Mouse (Mus musculus) midbrain, embryonic 13.5 days (tissue): ENCODE measurements around the gene Kdelr1. TPM values are rescaled to one million over a fixed set of nuclear protein-coding genes. Genes with fewer than 3 reads are reported as not detected.
"Not testable (repeated sequence)": the region's sequence is repeated elsewhere in the genome, so short reads cannot be mapped to it uniquely, and the experiment has no call there.

Experiments used
- ATAC-seq: fragments of 200-750 bp; cut with Nextera tagmentation; 2 replicates; pipeline ENCODE4 v1.8.0; 2017; ENCODE audit warnings: mild to moderate bottlenecking, moderate TSS enrichment, moderate library complexity
- H3K27ac ChIP-seq: fragments of 300-500 bp; sonication (generic); 2 replicates; pipeline ENCODE4 v1.5.1; 2015; ENCODE audit warnings: inconsistent platforms, mild to moderate bottlenecking, moderate library complexity
- H3K27me3 ChIP-seq: fragments of 300-500 bp; sonication (generic); 2 replicates; pipeline ENCODE4 v1.6.1; 2015; ENCODE audit warnings: mild to moderate bottlenecking, inconsistent platforms
- H3K36me3 ChIP-seq: fragments of 300-500 bp; sonication (generic); 2 replicates; pipeline ENCODE4 v1.6.1; 2015; ENCODE audit warnings: mild to moderate bottlenecking, inconsistent platforms
- H3K4me1 ChIP-seq: fragments of 300-500 bp; sonication (generic); replicated peaks from 2 replicates; pipeline ENCODE4 v1.6.1; 2015; ENCODE audit warnings: inconsistent platforms
- H3K4me2 ChIP-seq: fragments of 300-500 bp; sonication (generic); replicated peaks from 2 replicates; pipeline ENCODE4 v1.6.1; 2015; ENCODE audit warnings: moderate library complexity, mild to moderate bottlenecking, inconsistent platforms
- H3K4me3 ChIP-seq: fragments of 300-500 bp; sonication (generic); replicated peaks from 2 replicates; pipeline ENCODE4 v1.5.1; 2015; ENCODE audit warnings: mild to moderate bottlenecking, inconsistent platforms
- H3K9ac ChIP-seq: fragments of 300-500 bp; sonication (generic); replicated peaks from 2 replicates; pipeline ENCODE4 v1.6.1; 2015; ENCODE audit warnings: mild to moderate bottlenecking, inconsistent platforms
- H3K9me3 ChIP-seq: fragments of 300-500 bp; sonication (generic); 2 replicates; pipeline ENCODE4 v1.6.1; 2016; ENCODE audit warnings: mild to moderate bottlenecking, inconsistent platforms
- WGBS: fragments of 180-500 bp; shearing (Covaris S2); methylation state at CpG from one replicate; pipeline ENCODE4 v1.1.7; 2015; 5-methylcytosine and 5-hydroxymethylcytosine counted together
- polyA plus RNA-seq: library from polyadenylated mRNA; unstranded; fragments of >200 nt; fragmentation: Nextera tagmentation; extraction: Ambion mirVana; gene quantifications from 2 replicates; pipeline ENCODE4 v1.2.1, GENCODE M21; 2015

Kdelr1 gene
- polyA plus RNA-seq, 1 experiment from 2014 or later = 44.8 TPM

DNA sequence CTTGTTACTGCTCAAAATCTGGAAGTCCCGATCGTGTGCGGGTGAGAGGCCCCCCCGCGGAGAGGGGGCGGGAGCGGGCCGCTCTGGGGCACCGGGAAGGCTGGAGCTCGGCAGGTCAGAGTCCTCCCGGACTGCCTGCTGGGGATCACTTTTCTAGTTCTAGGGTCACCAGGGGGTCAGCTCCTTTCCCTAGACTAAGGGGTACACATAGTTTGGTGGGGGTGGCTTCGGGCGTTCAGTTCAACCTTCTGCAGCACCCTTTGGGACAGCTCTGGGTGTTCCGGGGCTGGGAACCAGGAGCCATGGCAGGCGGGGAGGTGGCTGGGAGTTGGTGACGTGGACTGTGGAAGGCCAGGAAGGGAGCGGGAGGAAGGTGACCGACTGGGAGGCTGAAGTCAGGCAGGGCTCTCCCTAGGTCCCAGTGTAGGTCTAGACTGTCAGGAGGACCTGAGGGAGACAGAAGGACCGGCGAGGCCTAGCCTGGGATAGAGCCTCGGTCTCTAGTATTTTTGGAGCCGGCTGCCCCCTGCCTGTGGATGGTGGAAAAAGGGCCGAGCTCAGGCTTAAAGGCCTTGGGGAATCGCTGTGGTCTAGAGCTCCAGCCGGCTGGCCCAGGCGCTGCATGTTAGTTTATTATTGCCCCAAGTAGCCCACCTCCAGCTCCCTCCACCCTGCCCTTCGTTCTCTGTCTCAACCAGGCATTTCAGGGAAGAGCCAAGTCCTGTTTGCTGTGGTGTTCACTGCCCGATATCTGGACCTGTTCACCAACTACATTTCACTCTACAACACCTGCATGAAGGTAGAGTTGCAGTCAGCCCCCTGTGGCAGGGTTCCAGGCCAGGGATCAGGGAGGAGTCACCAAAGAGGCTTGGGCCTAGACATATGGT is 732 bp downstream of the Kdelr1 start:
- WGBS = 2% methylated on average over 27 of the region's 28 CpGs

DNA sequence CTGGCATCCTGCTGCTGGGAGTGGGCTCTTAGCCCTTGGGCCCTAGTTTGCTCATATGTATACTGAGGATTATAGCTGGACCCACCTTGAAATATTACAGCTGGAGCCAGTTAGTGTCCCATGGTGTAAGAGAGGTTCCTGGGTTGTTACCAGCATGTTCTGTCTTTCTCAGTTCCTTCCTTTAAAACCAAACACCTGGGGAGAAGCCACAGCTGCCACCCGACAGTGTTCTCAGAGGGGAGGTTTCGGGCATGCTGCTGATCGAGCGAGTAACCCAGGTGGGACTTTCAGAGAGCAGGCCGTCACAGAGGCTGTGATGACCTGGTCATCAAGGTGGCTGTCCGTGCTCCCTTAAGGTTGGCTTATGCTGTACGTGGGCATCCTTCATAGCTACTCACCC is 4.3 kb downstream of the Kdelr1 start:
- Histone ChIP-seq H3K27ac (no peak overlapping the region), H3K36me3 (peaks cover 71% of the 10 kb centered on the region), H3K27me3 (0 out of 2 replicates have a peak, but pooled peaks cover 1% of the 10 kb centered on the region), H3K4me1 (peaks cover 18% of the 10 kb centered on the region), H3K4me3 (no peak overlapping the region), H3K4me2 (no peak overlapping the region), H3K9me3 (no peaks in the 10 kb centered on the region), H3K9ac (no peak overlapping the region)
- 95% methylated on average over 7 of the region's 7 CpGs for WGBS
- no peak for ATAC-seq

More for the DNA sequence above, 732 bp downstream of the Kdelr1 start:
- Histone ChIP-seq H3K4me1 (peaks cover 50% of the 10 kb centered on the region), H3K9ac (peak overlapping the region; percentile 97), H3K4me2 (peak overlapping the region; percentile 76), H3K27ac (peak overlapping the region; percentile 85), H3K4me3 (peak overlapping the region; percentile 90), H3K27me3 (peaks cover 34% of the 10 kb centered on the region), H3K9me3 (no peaks in the 10 kb centered on the region), H3K36me3 (peaks cover 36% of the 10 kb centered on the region)
- peak; percentile 40 for ATAC-seq

DNA sequence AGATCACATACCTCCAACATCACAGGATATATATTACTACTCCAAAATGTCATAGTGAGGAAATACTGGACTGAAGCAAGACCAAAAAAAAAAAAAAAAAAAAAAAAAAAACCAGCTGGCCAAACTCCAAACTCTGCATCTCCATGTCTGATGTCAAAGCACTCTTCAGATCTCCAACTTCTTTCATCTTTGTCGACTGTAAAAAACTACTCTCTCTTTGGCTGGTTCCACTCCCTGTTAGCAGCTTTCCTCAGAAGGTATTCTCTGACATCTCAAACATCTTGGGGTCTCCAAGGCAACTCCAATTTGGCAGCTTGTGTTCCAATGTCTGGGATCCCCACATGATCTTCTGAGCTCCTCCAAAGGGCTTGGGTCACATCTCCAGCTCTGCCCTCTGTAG is 5.7 kb downstream of the Kdelr1 start, which contains the start of gene Grin2d:
Gene Grin2d, minus strand, starts transcription at position 101 of the 400 bp plus-strand sequence.
- not testable (repeated sequence) for H3K9ac ChIP-seq, ATAC-seq, H3K27me3 ChIP-seq, H3K9me3 ChIP-seq, H3K4me3 ChIP-seq, H3K27ac ChIP-seq, H3K4me2 ChIP-seq
- Histone ChIP-seq H3K4me1 (peaks cover 18% of the 10 kb centered on the region), H3K36me3 (peaks cover 85% of the 10 kb centered on the region)
- 94% methylated on average over 1 of the region's 1 CpGs for WGBS

DNA sequence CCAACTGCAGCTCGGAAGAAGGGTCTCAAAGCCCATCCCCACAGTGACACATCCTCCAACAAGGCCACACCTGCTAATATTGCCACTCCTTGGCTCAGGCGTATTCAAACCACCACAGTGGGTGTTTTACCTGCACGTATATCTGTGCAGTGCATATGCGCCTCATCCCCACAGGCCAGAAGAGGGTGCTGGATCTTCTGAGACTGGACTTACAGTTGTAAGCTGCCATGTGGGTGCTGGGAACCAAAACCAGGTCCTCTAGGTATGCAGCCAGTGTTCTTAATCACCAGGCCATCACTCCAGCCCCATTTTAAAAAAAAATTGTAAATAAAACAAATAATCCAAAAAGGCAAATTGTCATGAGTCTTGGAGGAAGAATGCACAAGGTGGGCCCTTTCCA is 8.0 kb downstream of the Kdelr1 start:
- ATAC-seq = no peak
- Histone ChIP-seq H3K4me2 (no peak overlapping the region), H3K4me3 (no peak overlapping the region), H3K9me3 (no peaks in the 10 kb centered on the region), H3K27me3 (no peaks in the 10 kb centered on the region), H3K27ac (no peak overlapping the region), H3K9ac (no peak overlapping the region), H3K36me3 (peaks cover 94% of the 10 kb centered on the region), H3K4me1 (no peaks in the 10 kb centered on the region)
- 97% methylated on average over 4 of the region's 4 CpGs for WGBS

DNA sequence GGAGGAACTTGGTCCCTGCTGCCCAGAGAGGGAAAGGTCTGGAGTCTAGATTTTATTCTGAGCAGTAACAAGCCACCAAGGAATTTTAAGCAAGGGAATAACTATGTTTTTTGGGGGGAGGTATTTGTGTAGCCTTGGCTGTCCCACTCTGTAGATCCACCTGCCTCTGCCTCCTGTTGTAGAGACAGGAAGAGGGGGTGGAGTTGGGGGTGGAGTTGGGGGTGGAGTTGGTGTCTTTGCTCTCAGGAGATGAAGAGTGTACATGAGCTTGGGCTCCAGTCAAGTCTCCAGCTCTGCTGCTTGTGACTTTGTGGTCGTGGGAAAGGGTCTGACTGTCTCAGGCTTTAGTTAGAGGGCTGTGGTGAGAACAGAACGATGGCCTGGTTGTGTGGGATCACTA is 8.4 kb downstream of the Kdelr1 start:
- Histone ChIP-seq H3K4me1 (no peaks in the 10 kb centered on the region), H3K4me2 (no peak overlapping the region), H3K27me3 (no peaks in the 10 kb centered on the region), H3K9me3 (no peaks in the 10 kb centered on the region), H3K4me3 (no peak overlapping the region), H3K36me3 (peaks cover 95% of the 10 kb centered on the region), H3K9ac (no peak overlapping the region), H3K27ac (no peak overlapping the region)
- ATAC-seq = no peak
- WGBS = 90% methylated on average over 2 of the region's 2 CpGs

DNA sequence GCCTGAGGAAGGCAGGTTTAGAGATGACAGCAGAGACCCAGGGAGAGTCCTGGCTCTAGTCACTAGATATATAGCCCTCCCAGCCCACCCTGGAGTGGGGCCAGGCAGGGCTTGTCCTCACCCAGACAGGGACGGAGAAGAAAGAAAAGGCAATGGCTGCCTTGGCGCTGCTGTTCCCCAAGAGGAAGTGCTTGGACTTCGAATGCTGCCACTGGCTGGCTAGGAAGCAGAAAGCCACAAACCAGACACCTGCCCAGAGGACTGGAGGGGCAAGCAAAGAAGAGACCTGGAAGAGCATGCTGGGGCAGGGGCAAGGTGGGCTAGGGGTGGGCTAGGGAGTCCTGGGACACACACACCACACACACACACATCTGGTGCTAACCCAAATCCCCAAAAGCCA is 14.7 kb downstream of the Kdelr1 start:
- 63% methylated on average over 3 of the region's 3 CpGs for WGBS
- Histone ChIP-seq H3K27ac (no peak overlapping the region), H3K4me3 (no peak overlapping the region), H3K36me3 (peaks cover 37% of the 10 kb centered on the region), H3K4me1 (no peaks in the 10 kb centered on the region), H3K9ac (no peak overlapping the region), H3K9me3 (no peaks in the 10 kb centered on the region), H3K4me2 (no peak overlapping the region), H3K27me3 (no peaks in the 10 kb centered on the region)
- ATAC-seq = no peak

DNA sequence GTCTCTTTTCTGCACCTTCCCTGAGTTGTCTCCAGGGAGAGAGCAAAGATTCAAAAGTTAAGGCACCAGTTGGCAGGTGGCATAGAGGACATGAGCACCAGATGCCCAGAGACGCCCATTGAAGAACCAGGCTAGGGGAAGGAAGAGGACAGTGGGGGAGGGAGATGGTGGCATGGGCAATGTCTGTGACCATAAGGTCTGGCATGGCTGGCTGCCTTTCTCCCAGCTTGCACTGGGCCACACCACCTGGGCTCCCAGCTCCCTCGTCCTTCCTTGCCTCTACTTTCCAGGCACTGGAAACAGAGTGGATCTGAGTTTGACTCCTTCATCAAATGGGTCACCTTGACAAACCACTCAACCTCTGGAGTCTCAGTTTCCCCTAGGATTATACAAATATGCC is 20.1 kb downstream of the Kdelr1 start:
- no peak overlapping the region for H3K27ac ChIP-seq
- H3K9ac ChIP-seq = no peak overlapping the region
- H3K36me3 ChIP-seq = no peaks in the 10 kb centered on the region
- ATAC-seq = no peak
- no peak overlapping the region for H3K4me3 ChIP-seq
- 85% methylated on average over 2 of the region's 2 CpGs for WGBS
- H3K4me2 ChIP-seq = no peak overlapping the region
- H3K4me1 ChIP-seq = peaks cover 10% of the 10 kb centered on the region
- H3K9me3 ChIP-seq = no peaks in the 10 kb centered on the region
- 0 out of 2 replicates have a peak, but pooled peaks cover 2% of the 10 kb centered on the region for H3K27me3 ChIP-seq

DNA sequence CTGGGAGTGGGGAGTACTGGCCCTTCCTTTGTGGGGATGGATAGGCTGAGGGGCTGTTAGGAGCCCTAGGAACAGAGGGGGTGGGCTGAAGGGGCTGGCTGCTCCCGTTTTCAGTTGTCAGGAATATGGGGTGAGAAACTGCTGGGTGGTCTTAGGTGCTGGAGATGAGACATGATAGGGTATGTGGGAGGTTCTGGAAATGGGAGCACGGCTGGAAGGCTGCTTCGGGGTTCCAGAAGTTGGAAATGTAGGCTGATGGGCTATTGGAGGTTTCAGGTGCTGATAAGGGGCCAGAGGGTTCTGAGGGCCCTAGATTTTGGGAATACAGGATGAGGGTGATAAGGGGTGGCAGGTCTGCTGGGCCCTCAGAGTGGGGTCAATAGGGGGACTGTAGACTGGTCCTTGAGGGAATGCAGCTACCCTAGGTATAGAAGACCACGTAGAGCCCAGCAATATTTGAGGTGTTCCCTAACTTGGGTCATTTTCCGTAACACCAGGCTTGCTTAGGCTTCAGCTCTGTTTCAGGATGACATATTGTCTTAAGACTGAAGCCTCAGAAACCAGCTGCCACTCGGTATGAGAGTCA is 23.5 kb downstream of the Kdelr1 start:
- H3K9me3 ChIP-seq = no peaks in the 10 kb centered on the region
- ATAC-seq = peak; percentile 63
- H3K9ac ChIP-seq = no peak overlapping the region
- H3K27me3 ChIP-seq = 0 out of 2 replicates have a peak, but pooled peaks cover 2% of the 10 kb centered on the region
- 76% methylated on average over 6 of the region's 6 CpGs for WGBS
- H3K4me2 ChIP-seq = peak overlapping the region; percentile 48
- no peaks in the 10 kb centered on the region for H3K36me3 ChIP-seq
- H3K4me3 ChIP-seq = peak overlapping the region; percentile 55
- no peak overlapping the region for H3K27ac ChIP-seq
- peaks cover 16% of the 10 kb centered on the region for H3K4me1 ChIP-seq

DNA sequence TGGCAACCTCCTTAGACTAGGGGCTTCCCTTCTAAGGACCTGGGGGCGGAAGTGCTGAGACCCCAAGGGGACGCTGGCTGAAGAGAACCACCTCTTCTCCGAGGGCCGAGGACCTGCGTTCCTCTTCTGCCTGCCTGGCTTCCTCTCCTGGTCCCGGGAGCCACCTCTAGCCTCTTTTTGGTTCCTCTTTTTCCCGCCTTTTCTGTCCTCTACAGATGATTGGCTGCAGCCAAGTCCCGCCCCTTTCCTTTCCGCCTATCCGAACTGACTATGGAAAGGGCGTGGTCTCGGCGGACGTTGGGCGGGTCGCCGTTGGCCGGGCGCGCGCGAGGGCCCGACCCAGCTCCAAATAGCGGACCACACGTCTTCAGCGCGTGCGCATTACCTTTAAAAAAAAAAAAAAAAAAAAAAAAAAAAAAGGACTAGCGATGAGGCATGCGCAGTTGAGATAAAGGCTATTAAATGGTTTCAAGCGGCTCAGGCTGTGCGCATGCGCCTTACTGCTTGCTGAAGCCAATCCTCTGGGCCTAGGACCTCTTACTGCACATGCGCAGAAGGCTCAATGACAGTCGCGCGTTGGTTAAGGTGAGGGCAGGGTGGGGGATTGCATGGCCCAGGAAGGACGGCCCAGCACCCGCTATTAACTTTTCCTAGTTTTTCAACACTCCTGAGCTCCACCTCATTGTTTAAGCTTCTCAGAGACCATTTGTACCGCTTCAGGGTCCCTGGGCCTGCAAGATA is 24.1 kb downstream of the Kdelr1 start, which contains the start of the genes Syngr4 and Tmem143:
Gene Syngr4, minus strand, starts transcription at position 198 of the 741 bp plus-strand sequence.
Gene Tmem143, plus strand, starts transcription at position 425 of the 741 bp plus-strand sequence.
- peaks cover 16% of the 10 kb centered on the region for H3K4me1 ChIP-seq
- H3K4me2 ChIP-seq = peak within 1 kb of the TSS; percentile 93
- peak within 1 kb of the TSS; percentile 70 for H3K27ac ChIP-seq
- H3K4me3 ChIP-seq = peak within 1 kb of the TSS; percentile 55
- under 1% methylated on average over 40 of the region's 40 CpGs for WGBS
- 0 out of 2 replicates have a peak, but pooled peaks cover 2% of the 10 kb centered on the region for H3K27me3 ChIP-seq
- no peaks in the 10 kb centered on the region for H3K36me3 ChIP-seq
- H3K9me3 ChIP-seq = no peaks in the 10 kb centered on the region
- H3K9ac ChIP-seq = peak within 1 kb of the TSS; percentile 65
- ATAC-seq = peak; percentile 91

DNA sequence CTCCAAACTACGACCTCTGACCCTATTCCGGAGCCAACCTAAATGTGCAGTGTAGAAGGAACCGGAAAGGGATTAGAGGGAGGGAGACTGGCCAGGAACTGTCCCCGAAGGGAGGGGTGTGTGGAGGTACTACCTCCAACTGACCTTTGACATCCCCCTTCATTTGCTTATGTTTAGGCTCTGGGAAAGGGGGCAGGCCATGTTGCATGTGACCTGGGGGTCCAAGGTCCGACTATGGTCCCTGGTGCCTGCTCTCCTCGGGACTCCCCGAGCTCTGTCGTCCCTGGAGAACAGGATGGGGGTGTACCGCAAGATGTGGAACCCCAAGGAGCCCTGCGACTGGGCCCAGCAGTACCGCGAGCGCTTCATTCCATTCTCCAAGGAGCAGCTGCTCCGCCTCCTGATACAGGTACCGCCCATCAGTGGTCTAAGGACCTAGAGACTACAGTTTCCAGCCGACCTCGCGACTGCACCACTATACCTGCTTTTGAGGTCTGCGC is 24.7 kb downstream of the Kdelr1 start:
- 2% methylated on average over 19 of the region's 19 CpGs for WGBS
- Histone ChIP-seq H3K36me3 (no peaks in the 10 kb centered on the region), H3K4me1 (peaks cover 16% of the 10 kb centered on the region), H3K9ac (peak overlapping the region; percentile 65), H3K4me3 (peak overlapping the region; percentile 55), H3K27me3 (0 out of 2 replicates have a peak, but pooled peaks cover 2% of the 10 kb centered on the region), H3K9me3 (no peaks in the 10 kb centered on the region), H3K27ac (peak overlapping the region; percentile 70), H3K4me2 (peak overlapping the region; percentile 93)
- peak; percentile 55 for ATAC-seq

DNA sequence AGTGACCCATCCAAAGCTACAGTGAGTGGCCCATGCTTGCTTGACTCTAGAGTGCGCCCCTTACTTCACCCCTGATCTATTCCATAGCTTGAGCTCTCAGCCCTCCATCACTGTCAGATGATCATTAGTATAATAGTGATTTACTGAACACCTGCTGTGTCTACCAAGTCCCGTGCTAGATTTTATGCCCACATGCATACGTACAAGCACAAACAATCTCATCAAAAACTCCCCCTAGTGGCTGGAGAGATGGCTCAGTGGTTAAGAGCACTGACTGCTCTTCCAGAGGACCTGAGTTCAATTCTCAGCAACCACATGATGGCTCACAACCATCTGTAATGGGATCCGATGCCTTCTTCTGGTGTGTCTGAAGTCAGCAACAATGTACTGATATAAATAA is 25.6 kb downstream of the Kdelr1 start:
- not testable (repeated sequence) for H3K9ac ChIP-seq, H3K27me3 ChIP-seq, H3K36me3 ChIP-seq, ATAC-seq, H3K9me3 ChIP-seq, H3K27ac ChIP-seq, H3K4me3 ChIP-seq
- WGBS = 62% methylated on average over 4 of the region's 4 CpGs
- peaks cover 16% of the 10 kb centered on the region for H3K4me1 ChIP-seq
- H3K4me2 ChIP-seq = peak overlapping the region; percentile 93
